Mouse (Mus musculus) limb, embryonic 15.5 days (tissue): ENCODE measurements at regions not wholly inside any gene's neighbourhood (a gene's known extent, or its start where the extent isn't known, plus 50 kb on each side); places are given as distances from the start of the nearest gene placed in this dataset.

ENCODE experiments used
- ATAC-seq: fragments of 200-750 bp; cut with Nextera tagmentation; 2 replicates; pipeline ENCODE4 v1.8.0; 2017; ENCODE audit warnings: low read depth, moderate TSS enrichment; ENCODE audit not compliant: insufficient number of reproducible peaks, low FRiP score, low TSS enrichment
- H3K27ac ChIP-seq: fragments of 300-500 bp; sonication (generic); 2 replicates; pipeline ENCODE4 v1.5.1; 2015; ENCODE audit warnings: moderate library complexity, mild to moderate bottlenecking, inconsistent platforms
- H3K27me3 ChIP-seq: fragments of 300-500 bp; sonication (generic); 2 replicates; pipeline ENCODE4 v1.6.1; 2015; ENCODE audit warnings: inconsistent platforms
- H3K36me3 ChIP-seq: fragments of 300-500 bp; sonication (generic); 2 replicates; pipeline ENCODE4 v1.6.1; 2015; ENCODE audit warnings: inconsistent platforms
- H3K4me1 ChIP-seq: fragments of 300-500 bp; sonication (generic); 2 replicates; pipeline ENCODE4 v1.6.1; 2015; ENCODE audit warnings: inconsistent platforms
- H3K4me2 ChIP-seq: fragments of 300-500 bp; sonication (generic); 2 replicates; pipeline ENCODE4 v1.6.1; 2015; ENCODE audit warnings: mild to moderate bottlenecking, inconsistent platforms
- H3K4me3 ChIP-seq: fragments of 300-500 bp; sonication (generic); 2 replicates; pipeline ENCODE4 v1.5.1; 2015; ENCODE audit warnings: mild to moderate bottlenecking, inconsistent platforms
- H3K9ac ChIP-seq: fragments of 300-500 bp; sonication (generic); 2 replicates; pipeline ENCODE4 v1.6.1; 2015; ENCODE audit warnings: inconsistent platforms
- H3K9me3 ChIP-seq: fragments of 300-500 bp; sonication (generic); 2 replicates; pipeline ENCODE4 v1.6.1; 2016; ENCODE audit warnings: inconsistent platforms
- WGBS: fragments of 180-500 bp; shearing (Covaris S2); methylation state at CpG from one replicate; pipeline ENCODE4 v1.1.7; 2015; 5-methylcytosine and 5-hydroxymethylcytosine counted together

DNA sequence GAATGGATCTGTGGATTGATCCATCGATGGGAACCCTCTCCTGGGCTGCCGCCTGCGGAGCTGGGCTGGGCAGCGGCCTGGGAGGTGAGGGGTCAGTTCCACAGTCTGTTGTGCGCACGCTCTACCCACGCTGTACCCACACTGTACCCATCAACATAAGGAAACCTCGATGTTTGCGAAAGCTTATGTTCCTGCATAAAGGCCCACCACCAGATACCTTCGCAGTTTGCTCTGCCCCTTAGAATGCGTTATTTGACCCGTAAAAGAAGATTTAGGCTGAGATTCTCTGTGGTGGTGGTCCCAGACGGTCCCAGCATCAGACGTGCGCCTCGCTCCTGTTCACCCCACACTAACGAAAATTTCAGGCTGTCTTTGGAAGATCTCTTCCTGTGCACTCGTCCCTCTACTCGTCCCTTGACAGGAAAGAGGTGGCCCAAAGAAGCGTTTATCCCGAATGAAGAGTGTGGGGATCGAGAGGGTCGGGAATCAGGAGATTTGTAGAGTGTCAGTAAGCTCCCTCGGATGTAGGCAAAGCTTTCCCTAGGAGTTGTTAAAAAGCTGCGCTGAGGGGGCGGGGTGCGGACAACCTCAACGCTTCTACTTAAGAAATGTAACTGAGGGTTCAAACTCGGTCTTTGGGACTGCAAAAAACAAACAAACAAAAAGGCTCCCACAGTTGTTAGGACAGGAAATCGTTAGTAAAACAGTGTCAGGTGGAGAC is 123.9 kb downstream of the Tmem161b start:
- Histone ChIP-seq H3K9ac (no peak overlapping the region), H3K27ac (no peak overlapping the region), H3K9me3 (no peaks in the 10 kb centered on the region), H3K36me3 (no peaks in the 10 kb centered on the region), H3K4me1 (peaks cover 14% of the 10 kb centered on the region), H3K27me3 (peaks cover 44% of the 10 kb centered on the region), H3K4me3 (no peak overlapping the region), H3K4me2 (no peak overlapping the region)
- no peak for ATAC-seq
- 2% methylated on average over 30 of the region's 30 CpGs for WGBS

DNA sequence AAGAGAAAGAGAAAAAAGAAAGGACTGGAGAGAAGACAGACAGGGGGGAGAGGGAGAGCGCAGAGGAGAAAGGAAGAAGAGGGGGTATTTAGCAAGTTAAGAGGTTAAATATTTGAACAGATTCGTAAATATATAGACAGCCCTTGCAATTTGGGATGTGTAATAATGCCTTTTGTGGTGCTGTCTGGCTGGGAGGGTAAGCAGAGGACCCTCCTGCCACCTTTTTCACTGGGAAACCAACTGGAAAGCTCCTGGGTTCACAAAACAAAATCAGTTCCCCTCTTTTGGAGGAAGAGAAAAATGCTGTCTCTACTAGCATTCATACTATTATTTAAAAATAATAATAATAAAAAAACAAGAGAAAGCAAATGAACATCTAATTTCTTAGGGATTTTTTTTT is 124.5 kb downstream of the Tmem161b start:
- no peak overlapping the region for H3K4me2 ChIP-seq
- no peaks in the 10 kb centered on the region for H3K9me3 ChIP-seq
- H3K36me3 ChIP-seq = no peaks in the 10 kb centered on the region
- peaks cover 14% of the 10 kb centered on the region for H3K4me1 ChIP-seq
- no peak overlapping the region for H3K4me3 ChIP-seq
- 7% methylated on average over 2 of the region's 2 CpGs for WGBS
- ATAC-seq = no peak
- no peak overlapping the region for H3K9ac ChIP-seq
- H3K27me3 ChIP-seq = peaks cover 44% of the 10 kb centered on the region
- no peak overlapping the region for H3K27ac ChIP-seq

DNA sequence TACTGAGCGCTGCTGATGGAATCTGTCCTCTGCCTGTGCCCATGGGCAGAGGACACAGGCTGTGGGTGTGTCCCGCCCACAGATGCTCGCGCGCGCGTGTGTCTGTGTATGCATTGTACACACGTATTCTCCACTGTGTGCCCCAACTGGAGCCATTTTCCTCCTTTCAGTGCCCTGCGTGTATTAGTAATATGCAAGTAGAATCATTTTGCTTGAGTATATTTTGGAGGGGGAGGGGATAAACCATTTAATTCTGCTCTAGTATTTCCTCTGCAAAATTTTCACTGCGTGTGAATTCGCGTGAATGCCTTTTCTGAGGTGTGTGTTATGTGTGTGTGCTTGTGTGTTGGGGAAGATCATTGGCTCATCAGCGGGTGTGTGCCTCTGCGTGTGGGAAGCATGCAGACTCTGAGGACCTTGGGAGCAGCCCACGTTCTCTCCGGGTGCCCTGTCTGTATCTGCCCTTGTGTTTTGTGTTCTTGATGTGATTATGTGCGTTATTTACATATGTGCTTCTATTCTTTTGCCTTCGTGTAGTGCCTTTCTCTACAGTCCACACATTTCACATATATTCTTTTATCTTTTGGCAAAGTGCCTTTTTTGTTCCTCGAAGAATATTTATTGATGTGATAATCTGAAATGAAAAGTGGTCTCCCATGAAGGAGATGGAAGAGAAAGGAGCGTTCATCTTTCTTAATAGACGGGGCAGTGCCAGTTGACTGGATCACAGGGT is 125.3 kb downstream of the Tmem161b start:
- Histone ChIP-seq H3K9me3 (no peaks in the 10 kb centered on the region), H3K9ac (no peak overlapping the region), H3K27ac (no peak overlapping the region), H3K4me1 (peaks cover 14% of the 10 kb centered on the region), H3K4me3 (peak overlapping the region; percentile 48), H3K4me2 (peak overlapping the region; percentile 80), H3K36me3 (no peaks in the 10 kb centered on the region), H3K27me3 (peaks cover 39% of the 10 kb centered on the region)
- WGBS = 3% methylated on average over 21 of the region's 21 CpGs
- ATAC-seq = no peak

DNA sequence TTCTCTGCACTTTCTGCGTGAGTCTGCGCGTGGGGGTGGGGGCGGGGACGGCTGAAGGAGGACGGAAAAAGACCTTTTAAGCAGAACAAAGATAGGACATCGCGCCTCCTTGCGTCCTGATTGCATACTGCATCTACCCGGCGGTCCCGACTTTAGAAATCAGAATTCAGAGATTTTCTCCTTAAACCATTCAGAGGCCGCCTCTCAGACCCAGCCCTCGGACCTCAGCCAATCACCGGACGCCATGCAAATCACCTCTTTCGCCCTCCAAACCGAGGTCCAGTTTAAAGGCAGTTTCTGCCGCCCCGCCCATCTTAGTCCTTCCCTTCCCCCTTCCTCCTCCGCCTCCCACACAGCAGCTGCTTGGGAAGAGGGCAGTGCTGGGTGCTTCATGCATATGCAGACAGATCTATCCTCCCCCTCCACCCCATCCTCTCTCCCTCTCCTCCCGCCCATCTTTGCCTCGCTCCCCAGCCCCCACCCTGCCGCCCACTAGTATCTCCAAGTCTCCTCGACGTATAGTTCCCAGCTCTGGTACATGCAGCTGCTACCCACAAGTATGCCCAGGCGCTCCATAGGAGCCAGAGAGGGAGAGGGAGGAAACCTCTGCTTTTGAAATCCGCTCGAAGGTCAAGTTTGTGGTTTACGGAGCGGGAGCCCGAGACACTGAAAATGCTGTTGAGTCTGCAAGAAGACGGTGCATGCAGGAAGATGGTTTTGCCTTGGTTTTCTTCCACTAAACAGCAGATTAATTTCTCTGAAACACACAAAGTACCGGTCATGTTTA is 126.0 kb downstream of the Tmem161b start:
- no peaks in the 10 kb centered on the region for H3K36me3 ChIP-seq
- peak; percentile 96 for ATAC-seq
- H3K9me3 ChIP-seq = no peaks in the 10 kb centered on the region
- H3K27me3 ChIP-seq = peaks cover 36% of the 10 kb centered on the region
- no peak overlapping the region for H3K9ac ChIP-seq
- peak overlapping the region; percentile 9; the same call in 1 of the 2 replicates for H3K27ac ChIP-seq
- H3K4me3 ChIP-seq = peak overlapping the region; percentile 48
- H3K4me2 ChIP-seq = peak overlapping the region; percentile 80
- peaks cover 14% of the 10 kb centered on the region for H3K4me1 ChIP-seq
- under 1% methylated on average over 34 of the region's 34 CpGs for WGBS

DNA sequence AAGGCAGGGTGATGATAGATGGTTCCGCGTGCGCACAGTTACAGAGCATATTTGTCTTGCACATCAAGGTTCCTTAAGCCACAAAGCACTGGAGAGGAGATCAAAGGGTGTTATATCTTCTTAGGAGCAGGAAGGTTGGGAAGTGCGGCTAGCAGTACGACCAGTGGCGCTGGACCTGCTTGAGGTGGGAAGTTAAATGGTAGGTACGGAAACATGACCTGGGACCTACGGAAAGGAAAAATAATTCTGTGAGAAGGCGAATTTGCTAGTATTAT is 126.5 kb downstream of the Tmem161b start:
- 1% methylated on average over 9 of the region's 9 CpGs for WGBS
- H3K27me3 ChIP-seq = peaks cover 31% of the 10 kb centered on the region
- ATAC-seq = no peak
- peak overlapping the region; percentile 9; the same call in 1 of the 2 replicates for H3K27ac ChIP-seq
- peak overlapping the region; percentile 48 for H3K4me3 ChIP-seq
- H3K4me1 ChIP-seq = peaks cover 14% of the 10 kb centered on the region
- no peak overlapping the region for H3K9ac ChIP-seq
- H3K36me3 ChIP-seq = no peaks in the 10 kb centered on the region
- no peaks in the 10 kb centered on the region for H3K9me3 ChIP-seq
- peak overlapping the region; percentile 80 for H3K4me2 ChIP-seq

DNA sequence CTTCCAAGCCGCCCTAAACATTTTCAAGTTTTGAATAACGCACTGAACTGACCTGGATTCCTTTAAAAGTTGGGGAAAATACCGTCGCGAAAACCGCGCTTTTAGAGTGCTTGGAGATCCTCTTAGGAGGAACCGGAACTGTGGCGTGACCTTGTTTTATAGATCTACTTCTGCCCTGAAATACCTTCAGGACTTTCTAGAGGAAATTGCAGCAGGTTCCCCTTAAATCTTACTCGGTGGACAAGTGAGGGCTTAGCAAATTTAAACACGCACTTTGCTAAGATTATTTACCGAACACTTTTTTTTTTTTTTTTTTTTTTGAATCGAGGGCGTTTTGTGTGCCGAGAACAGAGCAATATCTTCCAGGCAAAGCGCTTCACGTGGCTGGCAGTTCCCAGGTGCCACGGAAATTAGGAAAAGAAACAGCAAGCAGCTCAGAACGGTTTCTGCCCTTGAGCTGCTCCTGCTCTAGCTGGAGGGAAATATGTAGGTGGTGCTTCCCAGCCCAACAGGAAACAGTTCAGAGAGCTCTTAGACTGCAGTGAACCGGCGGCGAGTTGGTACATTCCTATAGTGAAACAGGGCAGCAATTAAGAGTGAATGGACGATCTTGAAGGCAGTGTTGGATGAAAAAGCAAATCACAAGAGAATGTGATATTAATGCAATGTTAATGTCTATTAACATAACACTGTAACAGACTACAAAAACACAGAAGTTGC is 127.1 kb downstream of the Tmem161b start:
- 0 out of 2 replicates have a peak overlapping the region, but pooled peaks have one; percentile 9 for H3K27ac ChIP-seq
- ATAC-seq = no peak
- peak overlapping the region; percentile 48 for H3K4me3 ChIP-seq
- H3K4me1 ChIP-seq = peaks cover 14% of the 10 kb centered on the region
- H3K4me2 ChIP-seq = peak overlapping the region; percentile 80
- no peaks in the 10 kb centered on the region for H3K9me3 ChIP-seq
- 0 out of 2 replicates have a peak overlapping the region, but pooled peaks have one; percentile 15 for H3K9ac ChIP-seq
- WGBS = under 1% methylated on average over 23 of the region's 23 CpGs
- no peaks in the 10 kb centered on the region for H3K36me3 ChIP-seq
- H3K27me3 ChIP-seq = peaks cover 27% of the 10 kb centered on the region

DNA sequence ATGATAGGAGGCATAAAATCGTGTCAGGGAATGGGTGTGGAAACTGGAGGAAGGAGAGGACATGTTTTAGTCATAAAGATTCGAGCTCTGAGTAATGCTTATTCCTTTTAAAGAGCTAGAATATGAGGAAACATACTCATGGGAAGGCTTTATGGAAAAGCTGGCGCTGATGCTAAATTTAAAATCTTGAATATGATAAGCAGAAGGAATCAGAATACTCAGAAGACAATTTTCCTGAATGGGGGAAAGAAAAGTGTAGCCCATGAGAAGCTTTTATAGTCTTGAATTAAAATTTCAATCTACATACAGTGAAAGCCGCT is 127.6 kb downstream of the Tmem161b start:
- ATAC-seq = no peak
- H3K36me3 ChIP-seq = no peaks in the 10 kb centered on the region
- WGBS = 34% methylated on average over 4 of the region's 4 CpGs
- H3K4me2 ChIP-seq = peak overlapping the region; percentile 80
- H3K27me3 ChIP-seq = peaks cover 24% of the 10 kb centered on the region
- no peak overlapping the region for H3K27ac ChIP-seq
- peaks cover 14% of the 10 kb centered on the region for H3K4me1 ChIP-seq
- H3K4me3 ChIP-seq = peak overlapping the region; percentile 48
- no peaks in the 10 kb centered on the region for H3K9me3 ChIP-seq
- no peak overlapping the region for H3K9ac ChIP-seq

DNA sequence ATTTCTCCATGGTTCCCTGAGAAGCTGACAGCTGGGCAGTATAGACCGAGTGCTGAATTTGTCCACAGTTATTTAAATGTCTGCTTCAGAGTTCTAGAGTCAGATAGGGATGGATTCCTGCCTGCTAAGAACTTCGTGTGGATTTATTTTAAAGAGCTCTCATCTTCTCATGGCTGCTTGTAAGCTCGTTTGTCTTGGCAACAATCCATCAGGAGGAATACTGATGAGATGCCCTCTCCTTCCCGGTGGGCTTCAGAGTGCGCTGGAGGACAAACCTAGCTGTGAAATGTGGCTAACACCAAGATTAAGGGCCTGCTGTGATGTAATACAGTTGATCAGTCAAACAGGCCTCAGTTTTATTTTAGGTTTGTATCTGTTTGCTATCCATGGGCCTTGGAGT is 128.7 kb downstream of the Tmem161b start:
- H3K27ac ChIP-seq = no peak overlapping the region
- ATAC-seq = no peak
- no peak overlapping the region for H3K4me3 ChIP-seq
- H3K4me2 ChIP-seq = no peak overlapping the region
- no peaks in the 10 kb centered on the region for H3K36me3 ChIP-seq
- no peak overlapping the region for H3K9ac ChIP-seq
- peaks cover 13% of the 10 kb centered on the region for H3K4me1 ChIP-seq
- peaks cover 16% of the 10 kb centered on the region for H3K27me3 ChIP-seq
- no peaks in the 10 kb centered on the region for H3K9me3 ChIP-seq
- WGBS = 51% methylated on average over 5 of the region's 5 CpGs

DNA sequence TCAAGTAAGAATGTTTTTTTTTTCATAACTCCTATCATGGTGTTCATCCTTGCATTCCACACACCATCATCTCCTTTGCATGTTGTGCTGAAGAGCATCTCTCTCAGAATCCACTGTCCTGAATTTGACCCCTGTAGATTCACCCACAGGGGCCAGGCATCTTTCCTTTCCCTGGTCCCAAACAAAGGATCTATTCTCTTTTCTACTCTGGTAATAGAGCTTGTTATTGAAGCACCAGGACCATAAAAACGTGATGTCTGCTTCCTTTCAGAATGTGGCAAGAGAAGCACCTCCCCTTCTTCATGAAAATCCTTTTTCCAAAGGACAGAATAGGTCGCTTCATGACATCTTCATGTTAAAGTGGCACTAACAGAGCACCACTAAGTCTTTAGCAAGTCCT is 134.4 kb downstream of the Tmem161b start:
- Histone ChIP-seq H3K9ac (no peak overlapping the region), H3K27me3 (no peaks in the 10 kb centered on the region), H3K27ac (no peak overlapping the region), H3K4me2 (no peak overlapping the region), H3K9me3 (no peaks in the 10 kb centered on the region), H3K36me3 (no peaks in the 10 kb centered on the region), H3K4me1 (no peaks in the 10 kb centered on the region), H3K4me3 (no peak overlapping the region)
- no peak for ATAC-seq
- 47% methylated on average over 2 of the region's 2 CpGs for WGBS

DNA sequence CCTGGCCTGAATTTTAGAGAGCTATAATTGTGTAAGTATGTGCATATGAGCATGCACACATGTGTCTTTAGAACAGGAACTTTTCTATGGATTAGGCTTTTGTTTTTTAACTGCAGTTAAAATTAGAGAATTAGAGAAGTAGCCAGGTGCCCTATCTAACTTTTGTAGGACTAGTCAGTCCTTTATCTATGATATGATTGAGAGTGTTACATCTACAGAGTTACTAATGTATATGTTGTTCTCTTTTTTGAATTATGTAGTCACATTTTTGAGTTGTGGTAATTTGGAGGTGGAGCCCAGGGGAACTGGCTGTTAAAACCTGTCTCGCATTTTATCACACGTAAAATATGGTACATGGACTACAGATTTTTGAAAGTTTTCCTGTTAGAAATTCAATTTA is 138.4 kb downstream of the Tmem161b start:
- 76% methylated on average over 2 of the region's 2 CpGs for WGBS
- no peak overlapping the region for H3K9ac ChIP-seq

DNA sequence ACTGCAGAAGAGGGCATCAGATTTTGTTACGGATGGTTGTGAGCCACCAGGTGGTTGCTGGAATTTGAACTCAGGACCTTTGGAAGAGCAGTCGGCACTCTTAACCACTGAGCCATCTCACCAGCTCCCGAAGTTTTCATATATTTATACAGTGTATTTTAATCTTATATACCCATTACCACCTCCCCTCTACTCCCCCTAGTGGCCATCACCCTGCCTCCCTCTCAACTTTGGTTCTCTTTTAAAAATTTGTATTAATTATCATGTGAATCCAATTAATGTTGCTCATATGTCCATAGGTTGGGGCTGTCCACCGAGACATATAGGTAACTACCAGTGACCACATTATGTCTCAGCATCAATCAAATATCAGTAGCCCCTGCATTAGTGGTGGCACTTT is 142.0 kb downstream of the Tmem161b start:
- H3K27me3 ChIP-seq = no peaks in the 10 kb centered on the region
- H3K4me3 ChIP-seq = no peak overlapping the region
- H3K36me3 ChIP-seq = no peaks in the 10 kb centered on the region
- no peak for ATAC-seq
- WGBS = 88% methylated on average over 4 of the region's 4 CpGs
- no peaks in the 10 kb centered on the region for H3K4me1 ChIP-seq
- no peak overlapping the region for H3K9ac ChIP-seq
- H3K4me2 ChIP-seq = no peak overlapping the region
- H3K27ac ChIP-seq = no peak overlapping the region
- no peaks in the 10 kb centered on the region for H3K9me3 ChIP-seq

More for the DNA sequence above, 138.4 kb downstream of the Tmem161b start:
- H3K4me3 ChIP-seq = no peak overlapping the region
- no peak overlapping the region for H3K4me2 ChIP-seq
- no peaks in the 10 kb centered on the region for H3K4me1 ChIP-seq
- no peak overlapping the region for H3K27ac ChIP-seq
- no peaks in the 10 kb centered on the region for H3K27me3 ChIP-seq
- no peaks in the 10 kb centered on the region for H3K9me3 ChIP-seq
- ATAC-seq = no peak
- H3K36me3 ChIP-seq = no peaks in the 10 kb centered on the region
